Mouse (Mus musculus): ENCODE results near the gene Trappc11.

DNA sequence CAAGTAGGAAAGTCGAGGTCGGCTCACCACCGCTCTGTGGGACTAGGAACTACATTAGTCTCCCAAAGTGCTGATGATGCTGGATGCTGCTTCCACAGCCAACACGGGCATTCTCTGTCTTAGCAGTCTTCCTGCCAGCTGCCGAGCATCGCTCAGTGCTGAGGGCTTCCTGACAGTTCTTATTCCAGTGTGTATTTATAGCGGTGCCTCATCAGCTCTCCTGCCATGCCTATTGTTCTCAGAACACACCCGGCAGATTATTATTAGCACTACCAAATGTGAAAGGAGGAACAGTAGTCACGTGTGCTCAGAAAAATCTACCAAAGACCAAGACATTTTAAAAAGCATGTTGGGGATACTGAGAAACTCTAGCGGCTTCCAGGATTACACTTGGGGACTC, 71.6 kb downstream of the Trappc11 start:
- no peak for TF ChIP-seq CTCF (IDR thresholded peaks at IDR 0.05; ENCODE audit: low read depth)
- no peak for TF ChIP-seq EP300 (IDR thresholded peaks at IDR 0.05; ENCODE audit: low read depth)
